Mouse (Mus musculus) CH12.LX (cell line): ENCODE data around the gene Spice1. TPM values are rescaled to one million over a fixed set of nuclear protein-coding genes. Genes with fewer than 3 reads are reported as not detected.

Experiments
- DNase-seq: peaks from one replicate; pipeline ENCODE4 v3.0.0-alpha.2; 2013; ENCODE audit errors: extremely low read depth
- H3K27ac ChIP-seq: 2 replicates; pipeline ENCODE4 v1.5.1; 2012; ENCODE audit warnings: low read depth, mild to moderate bottlenecking, control low read depth, moderate library complexity; ENCODE audit not compliant: insufficient read depth
- H3K27me3 ChIP-seq: replicated peaks from 2 replicates; pipeline ENCODE3; 2012; ENCODE audit warnings: inconsistent platforms
- H3K36me3 ChIP-seq, 2 experiments: replicated peaks in 1 of 2; 2 replicates each; pipeline versions ENCODE3 to v1.6.1; 2012; ENCODE audit warnings: inconsistent platforms in 1 of 2, low read length in 1 of 2, mild to moderate bottlenecking in 1 of 2, mixed read lengths in 1 of 2, moderate library complexity in 1 of 2; ENCODE audit not compliant: control insufficient read depth in 1 of 2, insufficient read depth in 1 of 2
- H3K4me1 ChIP-seq, 2 experiments: 2 replicates each; pipeline ENCODE4 v1.6.1; 2012; ENCODE audit warnings: inconsistent platforms in 1 of 2, moderate library complexity in 1 of 2; ENCODE audit not compliant: insufficient read depth in 2 of 2, control insufficient read depth in 1 of 2
- H3K4me2 ChIP-seq: 2 replicates; pipeline ENCODE4 v1.6.1; 2012; ENCODE audit warnings: low read depth, mild to moderate bottlenecking, control low read depth; ENCODE audit not compliant: poor library complexity, insufficient read depth, severe bottlenecking
- H3K4me3 ChIP-seq, 3 experiments: fragments of 150-350 bp in 1 of 3; sonication (generic) in 1 of 3; replicated peaks in 1 of 3; 2 replicates each; pipeline versions ENCODE3 to v1.5.1; 2011 to 2012; ENCODE audit warnings: low read depth in 2 of 3, low read length in 2 of 3, mild to moderate bottlenecking in 2 of 3, moderate library complexity in 2 of 3, control low read depth in 1 of 3, improper control_type of control experiment in 1 of 3, inconsistent platforms in 1 of 3, mixed read lengths in 1 of 3; ENCODE audit not compliant: poor library complexity in 1 of 3
- H3K79me2 ChIP-seq: replicated peaks from 2 replicates; pipeline ENCODE4 v1.6.1; 2012; ENCODE audit warnings: mild to moderate bottlenecking, moderate library complexity; ENCODE audit not compliant: control insufficient read depth, poor library complexity, insufficient read depth, severe bottlenecking; ENCODE audit errors: extremely low read depth
- H3K9ac ChIP-seq: 2 replicates; pipeline ENCODE4 v1.6.1; 2012; ENCODE audit warnings: low read depth, mild to moderate bottlenecking, control low read depth, moderate library complexity; ENCODE audit not compliant: insufficient read depth
- H3K9me3 ChIP-seq: replicated peaks from 2 replicates; pipeline ENCODE3; 2012; ENCODE audit warnings: low read length, inconsistent platforms, mixed read lengths
- BHLHE40 ChIP-seq: IDR thresholded peaks from 2 replicates; pipeline ENCODE4 v1.6.1; 2011; ENCODE audit warnings: mild to moderate bottlenecking, low read depth, low read length, improper control_type of control experiment
- CHD1 ChIP-seq: IDR thresholded peaks from 2 replicates; pipeline ENCODE4 v1.6.1; 2012; ENCODE audit warnings: low read depth, low read length, improper control_type of control experiment, inconsistent platforms
- CHD2 ChIP-seq: IDR thresholded peaks from 2 replicates; pipeline ENCODE4 v1.6.1; 2011; ENCODE audit warnings: low read length, improper control_type of control experiment
- CTCF ChIP-seq, 2 experiments: IDR thresholded peaks in 1 of 2; conservative IDR thresholded peaks in 1 of 2; 2 replicates each; pipeline ENCODE4 v1.5.1; 2011 to 2012; ENCODE audit warnings: low read depth in 2 of 2, low read length in 2 of 2, improper control_type of control experiment in 1 of 2, inconsistent platforms in 1 of 2, mild to moderate bottlenecking in 1 of 2, moderate library complexity in 1 of 2
- E2F4 ChIP-seq: IDR thresholded peaks from 2 replicates; pipeline ENCODE4 v1.6.1; 2011; ENCODE audit warnings: low read depth, low read length, improper control_type of control experiment; ENCODE audit not compliant: insufficient replicate concordance
- GABPA ChIP-seq: IDR thresholded peaks from 2 replicates; pipeline ENCODE4 v1.6.1; 2012; ENCODE audit warnings: low read depth, low read length, improper control_type of control experiment, inconsistent platforms; ENCODE audit not compliant: insufficient replicate concordance
- HCFC1 ChIP-seq: IDR thresholded peaks from 2 replicates; pipeline ENCODE4 v1.6.1; 2012; ENCODE audit warnings: low read depth, mild to moderate bottlenecking, inconsistent platforms, low read length, improper control_type of control experiment
- IRF4 ChIP-seq: IDR thresholded peaks from 2 replicates; pipeline ENCODE4 v1.6.1; 2014; ENCODE audit warnings: low read depth, mild to moderate bottlenecking, inconsistent platforms, low read length, improper control_type of control experiment
- JUN ChIP-seq: IDR thresholded peaks from 2 replicates; pipeline ENCODE4 v1.6.1; 2011; ENCODE audit warnings: low read depth, mild to moderate bottlenecking, low read length, improper control_type of control experiment, moderate library complexity; ENCODE audit not compliant: insufficient read depth
- JUND ChIP-seq: conservative IDR thresholded peaks from 2 replicates; pipeline ENCODE4 v1.6.1; 2011; ENCODE audit warnings: low read depth, low read length, improper control_type of control experiment
- KAT2A ChIP-seq: IDR thresholded peaks from 2 replicates; pipeline ENCODE4 v1.6.1; 2012; ENCODE audit warnings: low read length, improper control_type of control experiment, inconsistent platforms; ENCODE audit not compliant: insufficient replicate concordance
- MAX ChIP-seq: IDR thresholded peaks from 2 replicates; pipeline ENCODE4 v1.6.1; 2011; ENCODE audit warnings: low read length, improper control_type of control experiment
- MAZ ChIP-seq: IDR thresholded peaks from 2 replicates; pipeline ENCODE4 v1.6.1; 2012; ENCODE audit warnings: low read depth, mild to moderate bottlenecking, inconsistent platforms, low read length, improper control_type of control experiment, moderate library complexity
- MEF2A ChIP-seq: IDR thresholded peaks from 2 replicates; pipeline ENCODE4 v1.6.1; 2014; ENCODE audit warnings: low read depth, mild to moderate bottlenecking, inconsistent platforms, low read length, improper control_type of control experiment, borderline replicate concordance
- POLR2A ChIP-seq: IDR thresholded peaks from 2 replicates; pipeline ENCODE4 v1.6.1; 2011; ENCODE audit warnings: low read depth, mild to moderate bottlenecking, improper control_type of control experiment, low read length
- POLR2AphosphoS2 ChIP-seq: IDR thresholded peaks from 2 replicates; pipeline ENCODE4 v1.6.1; 2011; ENCODE audit warnings: low read depth, low read length, improper control_type of control experiment
- RAD21 ChIP-seq: IDR thresholded peaks from 2 replicates; pipeline ENCODE4 v1.6.1; 2011; ENCODE audit warnings: low read depth, mild to moderate bottlenecking, low read length, improper control_type of control experiment, moderate library complexity
- RCOR1 ChIP-seq: conservative IDR thresholded peaks from 2 replicates; pipeline ENCODE4 v1.6.1; 2012; ENCODE audit warnings: low read depth, mild to moderate bottlenecking, inconsistent platforms, low read length, improper control_type of control experiment
- SMC3 ChIP-seq: IDR thresholded peaks from 2 replicates; pipeline ENCODE4 v1.6.1; 2011; ENCODE audit warnings: low read depth, low read length, improper control_type of control experiment
- TCF12 ChIP-seq: IDR thresholded peaks from 2 replicates; pipeline ENCODE4 v1.6.1; 2014; ENCODE audit warnings: low read depth, mild to moderate bottlenecking, inconsistent platforms, low read length, improper control_type of control experiment
- USF1 ChIP-seq: IDR thresholded peaks from 2 replicates; pipeline ENCODE4 v1.6.1; 2014; ENCODE audit warnings: low read depth, mild to moderate bottlenecking, inconsistent platforms, low read length, improper control_type of control experiment
- USF2 ChIP-seq: conservative IDR thresholded peaks from 2 replicates; pipeline ENCODE4 v1.6.1; 2011; ENCODE audit warnings: low read depth, low read length, improper control_type of control experiment
- ZKSCAN1 ChIP-seq: IDR thresholded peaks from 2 replicates; pipeline ENCODE4 v1.6.1; 2012; ENCODE audit warnings: low read depth, inconsistent platforms, low read length, improper control_type of control experiment, borderline replicate concordance
- ZNF384 ChIP-seq: IDR thresholded peaks from 2 replicates; pipeline ENCODE4 v1.6.1; 2012; ENCODE audit warnings: low read depth, low read length, improper control_type of control experiment, inconsistent platforms
- dilution Hi-C: fragments of 300-500 bp; cut with MboI; formaldehyde crosslinking; loops from 2 replicates; pipeline ENCODE4 v1.14.3; 2020; ENCODE audit warnings: low sequenced_read_pairs; ENCODE audit not compliant: extremely low pct_unique_long_range_greater_than_20kb, extremely low pct_ligation_motif_present
- in situ Hi-C: fragments of 300-500 bp; cut with MboI; formaldehyde crosslinking; loops from 3 replicates; pipeline ENCODE4 v1.14.3; 2019; ENCODE audit warnings: low sequenced_read_pairs, low pct_ligation_motif_present, low pct_unique_long_range_greater_than_20kb, mixed read lengths
- polyA plus RNA-seq: library from polyadenylated mRNA; unstranded; fragments of >175 nt; gene quantifications from 2 replicates; pipeline ENCODE4 v1.2.1, GENCODE M21; 2012; ENCODE audit warnings: low read depth; ENCODE audit not compliant: insufficient read length
- total RNA-seq, 2 experiments: library from RNA; depleted of rRNA; stranded (reverse); fragments of 300-350 nt in 1 of 2; fragments of >200 nt in 1 of 2; gene quantifications; 2 replicates each; pipeline ENCODE4 v1.2.3; 2012 to 2014

The Spice1 gene
- total and polyA plus RNA-seq, 3 experiments = 12.1 to 19.6 (median 15.7) TPM

- dilution Hi-C loops (no loop called here), in situ Hi-C loops (no loop called here)
- H3K9ac ChIP-seq = no peak overlapping the region
- H3K4me1 ChIP-seq = no peaks in the 10 kb centered on the region
- TF ChIP-seq SMC3 = no peak
- no peak for TF ChIP-seq CHD1
- no peak for TF ChIP-seq E2F4
- no peak for TF ChIP-seq IRF4
- TF ChIP-seq GABPA = no peak
- TF ChIP-seq CTCF (conservative IDR thresholded peaks at IDR 0.05 in 1 of 2, IDR thresholded peaks at IDR 0.05 in 1 of 2; ENCODE audit: low read depth in 2 of 2, low read length in 2 of 2) = no peak
- no peak for TF ChIP-seq MAZ
- no peak for TF ChIP-seq JUN
- no peak for TF ChIP-seq ZNF384
- no peak for TF ChIP-seq USF2
- no peak for TF ChIP-seq CHD2
- no peak for TF ChIP-seq RCOR1
- TF ChIP-seq KAT2A = no peak
- no peak for TF ChIP-seq POLR2AphosphoS2
- TF ChIP-seq USF1 = no peak
- no peak for TF ChIP-seq RAD21
- DNase-seq = no peak
- H3K4me2 ChIP-seq = no peak overlapping the region
- H3K27me3 ChIP-seq = no peaks in the 10 kb centered on the region
- no peaks in the 10 kb centered on the region for H3K36me3 ChIP-seq
- no peak overlapping the region for H3K27ac ChIP-seq
- no peaks in the 10 kb centered on the region for H3K79me2 ChIP-seq
- H3K9me3 ChIP-seq = no peaks in the 10 kb centered on the region
- H3K4me3 ChIP-seq = no peak overlapping the region
Measured at GRCm38 (mm10) chr16:44417596-44417995, 70.7 kb downstream of the Spice1 start.

GRCm38 (mm10) chr16:44421735-44422134 is 74.8 kb downstream of the Spice1 start:
- Histone ChIP-seq H3K36me3 (no peaks in the 10 kb centered on the region), H3K4me1 (no peaks in the 10 kb centered on the region), H3K4me3 (no peak overlapping the region), H3K4me2 (no peak overlapping the region), H3K9ac (no peak overlapping the region), H3K9me3 (no peaks in the 10 kb centered on the region), H3K27ac (no peak overlapping the region), H3K27me3 (no peaks in the 10 kb centered on the region), H3K79me2 (no peaks in the 10 kb centered on the region)
- in situ Hi-C loops = no loop called here
- no peak for TF ChIP-seq KAT2A
- peak; percentile 25 for TF ChIP-seq USF1
- no peak for TF ChIP-seq RAD21
- TF ChIP-seq TCF12 = no peak
- no peak for TF ChIP-seq CTCF (conservative IDR thresholded peaks at IDR 0.05 in 1 of 2, IDR thresholded peaks at IDR 0.05 in 1 of 2; ENCODE audit: low read depth in 2 of 2, low read length in 2 of 2)
- no peak for TF ChIP-seq BHLHE40
- no peak for TF ChIP-seq JUND
- TF ChIP-seq MEF2A = no peak
- TF ChIP-seq MAX = peak; percentile 86
- no peak for TF ChIP-seq POLR2AphosphoS2
- TF ChIP-seq POLR2A = no peak
- TF ChIP-seq USF2 = peak; percentile 52; the same call in 1 of the 2 replicates
- TF ChIP-seq ZKSCAN1 = no peak
- TF ChIP-seq RCOR1 = no peak
- TF ChIP-seq E2F4 = no peak
- TF ChIP-seq CHD2 = no peak
- no peak for TF ChIP-seq HCFC1
- DNase-seq = no peak
- dilution Hi-C loops = no loop called here
